Mouse (Mus musculus): ENCODE results near the gene Cdk15. TPM values are rescaled to one million over a fixed set of nuclear protein-coding genes. Genes with fewer than 3 reads are reported as not detected.
A peak's percentile ranks its signal among the peaks of the same experiment; 100 is the strongest.

Cdk15 gene
- polyA plus RNA-seq, 1 experiment, result 0.41 TPM

GRCm38 (mm10) chr1:59237614-59238211 is 19.0 kb upstream of the Cdk15 start:
- peak; percentile 83 for DNase-seq (ENCODE audit: low read depth)
- TF ChIP-seq POLR2A (IDR thresholded peaks at IDR 0.05; ENCODE audit: borderline replicate concordance, extremely low read depth, insufficient read depth, insufficient read length, poor library complexity, severe bottlenecking), result no peak
- TF ChIP-seq CTCF (IDR thresholded peaks at IDR 0.05; ENCODE audit: borderline replicate concordance, extremely low read depth, insufficient read depth, insufficient read length), result peak; percentile 68

DNA sequence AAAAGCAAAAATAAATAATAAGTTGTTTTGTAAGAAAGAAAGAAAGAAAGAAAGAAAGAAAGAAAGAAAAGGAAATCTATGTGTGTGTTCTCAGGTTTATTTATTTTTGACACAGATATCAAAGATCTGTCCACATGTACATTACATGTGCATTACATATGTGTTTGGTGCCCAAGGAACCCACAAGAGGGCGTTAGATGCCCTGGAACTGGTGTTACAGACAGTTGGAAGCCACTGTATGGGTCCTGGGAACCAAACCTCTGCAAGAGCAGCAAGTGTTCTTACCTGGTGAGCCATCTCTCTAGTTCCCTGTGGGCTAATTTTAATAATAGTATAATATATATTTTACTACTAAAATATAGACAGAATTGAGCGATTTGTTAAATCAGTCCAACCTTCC is 12.9 kb upstream of the Cdk15 start:
- DNase-seq (ENCODE audit: low read depth), result no peak
- TF ChIP-seq CTCF (IDR thresholded peaks at IDR 0.05; ENCODE audit: borderline replicate concordance, extremely low read depth, insufficient read depth, insufficient read length) (no peak), POLR2A (IDR thresholded peaks at IDR 0.05; ENCODE audit: borderline replicate concordance, extremely low read depth, insufficient read depth, insufficient read length, poor library complexity, severe bottlenecking) (no peak)

DNA sequence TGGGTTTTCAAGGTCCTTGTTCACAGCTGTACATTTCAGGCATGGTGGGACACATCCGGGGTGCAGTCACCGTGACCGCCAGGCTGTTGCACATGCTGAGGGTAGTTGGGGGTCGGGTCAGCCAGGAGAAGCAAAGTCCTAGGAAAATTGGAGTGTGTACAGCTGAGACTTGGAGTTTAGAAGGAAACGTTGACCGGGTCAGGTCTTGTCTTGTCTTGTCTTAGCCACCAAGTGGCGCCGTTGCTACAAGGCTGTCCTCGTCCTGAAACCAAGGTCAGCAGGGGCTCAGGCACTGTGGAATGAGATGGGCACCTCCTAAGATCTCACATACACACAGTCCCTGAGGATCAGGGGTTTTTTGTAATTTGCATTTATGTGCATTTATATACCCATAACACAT is 9.1 kb upstream of the Cdk15 start:
- DNase-seq (ENCODE audit: low read depth), result peak; percentile 73
- TF ChIP-seq CTCF (IDR thresholded peaks at IDR 0.05; ENCODE audit: borderline replicate concordance, extremely low read depth, insufficient read depth, insufficient read length) (peak; percentile 80), POLR2A (IDR thresholded peaks at IDR 0.05; ENCODE audit: borderline replicate concordance, extremely low read depth, insufficient read depth, insufficient read length, poor library complexity, severe bottlenecking) (no peak)

DNA sequence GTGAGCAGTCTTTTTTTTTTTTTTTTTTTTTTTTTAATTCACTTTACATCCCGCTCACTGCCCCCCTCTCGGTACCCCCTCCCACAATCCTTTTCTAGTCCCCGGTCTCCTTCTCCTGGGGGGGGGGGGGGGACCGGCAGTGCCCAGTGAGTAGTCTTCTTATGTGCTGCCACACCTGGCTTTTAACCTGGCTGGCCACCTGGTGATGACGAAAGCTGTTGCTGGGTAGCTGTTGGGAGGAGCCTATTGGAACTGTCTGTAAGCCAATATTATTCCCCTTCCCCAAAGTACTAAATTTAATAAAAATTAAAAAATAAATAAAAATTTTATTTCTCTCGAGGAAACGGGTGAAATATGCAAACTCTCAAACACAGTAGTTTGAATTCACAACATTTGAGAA is 3.9 kb upstream of the Cdk15 start:
- TF ChIP-seq POLR2A (IDR thresholded peaks at IDR 0.05; ENCODE audit: borderline replicate concordance, extremely low read depth, insufficient read depth, insufficient read length, poor library complexity, severe bottlenecking), result no peak
- no peak for TF ChIP-seq CTCF (IDR thresholded peaks at IDR 0.05; ENCODE audit: borderline replicate concordance, extremely low read depth, insufficient read depth, insufficient read length)
- peak; percentile 29 for DNase-seq (ENCODE audit: low read depth)

- DNase-seq (ENCODE audit: low read depth), result peak; percentile 45
- TF ChIP-seq POLR2A (IDR thresholded peaks at IDR 0.05; ENCODE audit: borderline replicate concordance, extremely low read depth, insufficient read depth, insufficient read length, poor library complexity, severe bottlenecking) (no peak), CTCF (IDR thresholded peaks at IDR 0.05; ENCODE audit: borderline replicate concordance, extremely low read depth, insufficient read depth, insufficient read length) (no peak)
Measured at GRCm38 (mm10) chr1:59253301-59253909, 3.3 kb upstream of the Cdk15 start.

- DNase-seq (ENCODE audit: low read depth), result no peak
- TF ChIP-seq CTCF (IDR thresholded peaks at IDR 0.05; ENCODE audit: borderline replicate concordance, extremely low read depth, insufficient read depth, insufficient read length) (no peak), POLR2A (IDR thresholded peaks at IDR 0.05; ENCODE audit: borderline replicate concordance, extremely low read depth, insufficient read depth, insufficient read length, poor library complexity, severe bottlenecking) (no peak)
Measured at GRCm38 (mm10) chr1:59257736-59258135, 1.0 kb downstream of the Cdk15 start.

DNA sequence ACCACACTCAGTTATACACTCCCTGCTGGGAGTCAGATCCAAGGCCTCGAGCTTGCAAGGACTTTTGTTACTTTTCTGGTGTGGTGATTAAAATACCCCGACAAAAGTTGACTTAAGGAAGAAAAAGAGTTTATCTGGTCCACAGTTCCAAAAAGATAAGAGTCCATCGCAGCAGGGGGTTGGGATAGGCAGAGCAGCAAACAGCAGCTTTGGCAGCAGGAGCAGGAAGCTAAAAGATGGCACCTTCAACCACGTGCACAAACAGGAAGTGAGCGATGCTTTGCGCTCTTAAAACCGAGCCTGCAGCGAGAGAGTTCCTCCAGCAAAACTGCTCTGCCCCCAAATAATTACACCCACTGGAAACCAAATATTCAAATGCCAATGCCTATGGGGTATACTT is 12.2 kb downstream of the Cdk15 start:
- no peak for TF ChIP-seq POLR2A (IDR thresholded peaks at IDR 0.05; ENCODE audit: borderline replicate concordance, extremely low read depth, insufficient read depth, insufficient read length, poor library complexity, severe bottlenecking)
- TF ChIP-seq CTCF (IDR thresholded peaks at IDR 0.05; ENCODE audit: borderline replicate concordance, extremely low read depth, insufficient read depth, insufficient read length), result no peak
- DNase-seq (ENCODE audit: low read depth), result no peak

GRCm38 (mm10) chr1:59269466-59269865 is 12.8 kb downstream of the Cdk15 start:
- DNase-seq (ENCODE audit: low read depth), result no peak
- TF ChIP-seq CTCF (IDR thresholded peaks at IDR 0.05; ENCODE audit: borderline replicate concordance, extremely low read depth, insufficient read depth, insufficient read length) (no peak), POLR2A (IDR thresholded peaks at IDR 0.05; ENCODE audit: borderline replicate concordance, extremely low read depth, insufficient read depth, insufficient read length, poor library complexity, severe bottlenecking) (no peak)

DNA sequence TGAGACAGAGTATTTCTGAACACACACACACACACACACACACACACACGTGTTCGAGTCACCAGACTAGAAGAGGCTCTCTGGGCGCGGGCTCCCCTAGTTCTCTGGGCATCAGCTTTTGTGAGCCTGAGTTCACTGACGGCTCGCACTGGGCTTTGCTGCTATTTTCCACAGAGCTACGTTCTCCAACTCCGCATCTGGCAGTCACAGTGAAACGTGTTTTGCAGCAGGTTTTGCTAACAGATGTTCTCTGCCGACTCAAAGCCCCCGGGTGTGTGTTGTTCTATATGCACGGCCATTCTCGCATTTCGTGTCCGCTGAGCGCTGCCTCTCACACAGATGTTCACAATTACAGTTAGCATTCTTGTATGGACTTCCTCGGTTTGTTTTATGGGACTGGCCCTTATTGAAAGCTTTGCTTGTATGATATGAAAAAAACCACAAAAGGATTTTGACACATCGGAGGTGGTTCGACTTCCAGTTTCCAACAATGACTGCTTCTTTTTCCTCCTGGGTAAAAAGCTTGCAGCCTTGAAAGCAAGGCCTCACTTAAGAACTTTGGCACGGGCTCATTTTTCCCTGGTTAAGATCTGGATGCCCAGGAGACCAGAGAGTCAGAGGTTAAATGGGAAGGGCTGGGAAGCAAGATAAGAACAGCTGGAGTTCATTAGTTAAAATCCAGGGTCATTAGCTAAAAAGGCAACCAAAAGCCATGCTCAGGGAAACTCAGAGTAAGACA is 13.4 kb downstream of the Cdk15 start:
- no peak for TF ChIP-seq CTCF (IDR thresholded peaks at IDR 0.05; ENCODE audit: borderline replicate concordance, extremely low read depth, insufficient read depth, insufficient read length)
- TF ChIP-seq POLR2A (IDR thresholded peaks at IDR 0.05; ENCODE audit: borderline replicate concordance, extremely low read depth, insufficient read depth, insufficient read length, poor library complexity, severe bottlenecking), result no peak
- DNase-seq (ENCODE audit: low read depth), result peak; percentile 71

DNA sequence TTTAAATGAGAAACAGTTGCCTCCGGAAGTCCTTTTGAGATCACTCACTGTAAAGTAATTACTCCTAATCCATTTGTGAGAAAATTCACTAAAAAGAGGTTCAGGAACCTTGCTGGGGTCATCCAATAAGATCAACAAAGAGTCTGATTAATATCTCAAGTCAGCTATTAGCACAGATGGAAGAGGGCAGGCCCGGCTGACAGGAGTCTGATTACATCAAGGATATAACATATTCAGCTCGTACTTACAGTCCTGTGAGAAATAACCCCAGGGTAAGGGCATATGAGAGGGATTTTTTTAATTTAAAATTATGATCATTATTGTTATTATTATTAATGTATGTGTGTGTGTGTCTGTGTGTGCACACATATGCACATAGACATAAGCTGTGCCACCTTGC is 15.5 kb downstream of the Cdk15 start:
- no peak for TF ChIP-seq CTCF (IDR thresholded peaks at IDR 0.05; ENCODE audit: borderline replicate concordance, extremely low read depth, insufficient read depth, insufficient read length)
- no peak for TF ChIP-seq POLR2A (IDR thresholded peaks at IDR 0.05; ENCODE audit: borderline replicate concordance, extremely low read depth, insufficient read depth, insufficient read length, poor library complexity, severe bottlenecking)

DNA sequence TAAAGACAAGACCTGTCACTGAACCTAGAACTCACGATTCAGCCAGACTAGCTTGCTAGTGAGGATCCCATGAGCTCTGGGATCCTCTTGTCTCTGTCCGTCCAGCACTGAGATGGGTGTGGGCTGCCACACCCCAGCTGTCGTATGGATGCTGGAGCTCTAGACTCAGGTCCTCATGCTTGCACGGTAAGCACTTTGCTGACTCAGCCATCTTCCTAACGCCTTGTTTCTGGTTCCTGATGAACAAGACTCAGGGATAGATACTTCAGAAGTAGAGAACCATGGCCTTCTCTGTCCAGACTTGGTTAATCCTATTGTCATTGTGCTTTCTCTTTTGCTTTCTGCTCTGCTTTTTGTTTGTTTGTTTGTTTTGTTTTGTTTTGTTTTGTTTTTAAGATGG is 29.2 kb downstream of the Cdk15 start:
- DNase-seq (ENCODE audit: low read depth), result no peak
- no peak for TF ChIP-seq CTCF (IDR thresholded peaks at IDR 0.05; ENCODE audit: borderline replicate concordance, extremely low read depth, insufficient read depth, insufficient read length)
- TF ChIP-seq POLR2A (IDR thresholded peaks at IDR 0.05; ENCODE audit: borderline replicate concordance, extremely low read depth, insufficient read depth, insufficient read length, poor library complexity, severe bottlenecking), result no peak

More for the DNA sequence above, 15.5 kb downstream of the Cdk15 start:
- DNase-seq (ENCODE audit: low read depth), result no peak
